Mouse (Mus musculus) embryonic facial prominence, embryonic 15.5 days (tissue): ENCODE results near the gene Capn5. TPM values are rescaled to one million over a fixed set of nuclear protein-coding genes. Genes with fewer than 3 reads are reported as not detected.

Experiments used
- ATAC-seq: fragments of 200-750 bp; cut with Nextera tagmentation; 2 replicates; pipeline ENCODE4 v1.8.0; 2017; ENCODE audit warnings: low read depth, moderate TSS enrichment; ENCODE audit not compliant: insufficient number of reproducible peaks, low FRiP score, low TSS enrichment
- H3K27ac ChIP-seq: fragments of 300-500 bp; sonication (generic); replicated peaks from 2 replicates; pipeline ENCODE4 v1.5.1; 2015; ENCODE audit warnings: mild to moderate bottlenecking, inconsistent platforms
- H3K27me3 ChIP-seq: fragments of 300-500 bp; sonication (generic); 2 replicates; pipeline ENCODE4 v1.6.1; 2015; ENCODE audit warnings: inconsistent platforms
- H3K36me3 ChIP-seq: fragments of 300-500 bp; sonication (generic); 2 replicates; pipeline ENCODE4 v1.6.1; 2015; ENCODE audit warnings: mild to moderate bottlenecking, inconsistent platforms
- H3K4me1 ChIP-seq: fragments of 300-500 bp; sonication (generic); 2 replicates; pipeline ENCODE4 v1.6.1; 2015; ENCODE audit warnings: inconsistent platforms
- H3K4me2 ChIP-seq: fragments of 300-500 bp; sonication (generic); replicated peaks from 2 replicates; pipeline ENCODE4 v1.6.1; 2015; ENCODE audit warnings: mild to moderate bottlenecking, inconsistent platforms
- H3K4me3 ChIP-seq: fragments of 300-500 bp; sonication (generic); replicated peaks from 2 replicates; pipeline ENCODE4 v1.5.1; 2015; ENCODE audit warnings: mild to moderate bottlenecking, inconsistent platforms
- H3K9ac ChIP-seq: fragments of 300-500 bp; sonication (generic); 2 replicates; pipeline ENCODE4 v1.6.1; 2015; ENCODE audit warnings: inconsistent platforms
- H3K9me3 ChIP-seq: fragments of 300-500 bp; sonication (generic); replicated peaks from 2 replicates; pipeline ENCODE4 v1.6.1; 2016; ENCODE audit warnings: inconsistent platforms
- WGBS: fragments of 180-500 bp; shearing (Covaris S2); methylation state at CpG from one replicate; pipeline ENCODE4 v1.1.7; 2015; 5-methylcytosine and 5-hydroxymethylcytosine counted together
- polyA plus RNA-seq: library from polyadenylated mRNA; unstranded; fragments of >200 nt; fragmentation: Nextera tagmentation; extraction: Ambion mirVana; gene quantifications from 2 replicates; pipeline ENCODE4 v1.2.1, GENCODE M21; 2015

Capn5 gene
- polyA plus RNA-seq: 9.2 and 11.2 TPM in 2 replicates

DNA sequence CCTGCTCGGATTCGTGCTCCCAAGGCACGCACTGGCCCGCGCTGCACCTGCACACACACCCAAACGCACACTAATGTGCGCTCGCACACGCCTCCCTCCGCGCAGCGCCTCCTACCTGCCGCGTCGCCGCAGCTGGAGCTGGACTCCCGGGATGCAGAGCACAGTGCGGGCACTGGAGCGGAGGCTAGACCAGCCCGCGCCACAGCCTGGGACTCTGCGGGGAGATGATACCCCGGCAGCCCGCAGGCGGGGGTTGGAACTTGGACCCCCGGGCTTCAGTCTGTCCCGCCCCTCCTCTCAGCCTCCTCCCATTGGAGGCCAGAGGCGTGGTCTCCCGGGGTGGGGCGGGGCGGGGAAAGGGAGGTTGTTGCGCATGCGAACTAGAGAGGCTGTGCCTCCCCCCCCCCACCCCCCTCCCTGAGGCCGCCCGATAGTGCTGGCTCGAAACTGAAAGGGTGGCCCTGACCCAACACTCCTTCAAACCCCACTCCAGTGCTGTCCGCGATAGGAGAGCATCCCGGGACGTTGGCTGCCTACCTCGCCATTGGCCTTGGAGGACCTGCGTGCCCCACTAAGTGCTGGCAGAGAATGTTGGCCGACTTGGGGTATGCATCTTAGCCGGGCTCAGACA lies at the start of gene Capn5:
Capn5 (minus strand) TSS at position 346 of the 631 bp plus-strand sequence.
- peak within 1 kb of the TSS; percentile 50 for H3K9ac ChIP-seq
- peak within 1 kb of the TSS; percentile 82 for H3K4me2 ChIP-seq
- H3K4me1 ChIP-seq: peaks cover 22% of the 10 kb centered on the region
- ATAC-seq: peak; percentile 82
- H3K9me3 ChIP-seq: no peaks in the 10 kb centered on the region
- peak within 1 kb of the TSS; percentile 58 for H3K27ac ChIP-seq
- no peaks in the 10 kb centered on the region for H3K36me3 ChIP-seq
- 2% methylated on average over 42 of the region's 44 CpGs for WGBS
- no peaks in the 10 kb centered on the region for H3K27me3 ChIP-seq
- peak within 1 kb of the TSS; percentile 89 for H3K4me3 ChIP-seq

DNA sequence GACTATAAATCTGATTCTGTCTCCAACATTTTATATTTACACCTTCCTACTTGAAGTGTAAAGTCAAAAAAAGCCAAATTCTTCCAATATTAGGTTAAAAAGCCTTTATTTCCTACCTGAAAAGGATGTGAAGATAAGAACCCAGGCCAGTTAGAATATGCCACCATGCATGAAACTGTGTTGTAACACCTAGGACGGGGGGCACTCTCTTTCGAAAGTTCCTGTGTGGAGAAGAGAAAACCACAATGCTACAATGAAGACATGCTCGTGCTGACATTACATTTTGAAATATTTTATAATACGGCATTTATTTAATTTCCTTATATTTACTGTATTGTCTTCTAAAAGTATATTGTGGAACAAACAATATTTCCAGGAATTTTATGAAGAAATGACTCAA lies 45.7 kb upstream of the Capn5 start:
- Histone ChIP-seq H3K4me1 (no peaks in the 10 kb centered on the region), H3K27me3 (no peaks in the 10 kb centered on the region), H3K36me3 (no peaks in the 10 kb centered on the region), H3K4me2 (no peak overlapping the region), H3K9ac (no peak overlapping the region), H3K9me3 (no peaks in the 10 kb centered on the region), H3K4me3 (no peak overlapping the region), H3K27ac (no peak overlapping the region)
- 91% methylated on average over 4 of the region's 4 CpGs for WGBS
- ATAC-seq: no peak

DNA sequence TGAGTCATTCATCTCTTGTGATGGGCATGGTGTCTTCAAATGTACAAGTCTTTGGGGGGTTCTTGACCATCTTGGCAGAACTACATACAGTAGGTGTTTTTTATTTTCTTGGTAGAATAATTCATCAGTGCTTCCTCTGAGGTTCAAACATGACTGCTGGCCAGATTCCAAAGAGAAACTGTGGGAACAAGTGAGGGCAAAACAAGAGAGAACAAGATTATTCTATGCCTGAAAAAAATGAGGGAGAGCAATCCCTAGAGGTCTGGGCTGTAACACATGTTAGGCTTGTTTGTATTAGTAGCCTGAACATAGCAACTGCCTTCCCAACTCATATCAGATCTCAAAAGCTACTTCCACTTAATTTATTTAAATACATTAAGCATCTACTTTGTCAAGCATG lies 38.6 kb upstream of the Capn5 start:
- Histone ChIP-seq H3K27ac (no peak overlapping the region), H3K4me1 (no peaks in the 10 kb centered on the region), H3K27me3 (no peaks in the 10 kb centered on the region), H3K4me3 (no peak overlapping the region), H3K36me3 (no peaks in the 10 kb centered on the region), H3K4me2 (no peak overlapping the region), H3K9ac (no peak overlapping the region), H3K9me3 (no peaks in the 10 kb centered on the region)
- no peak for ATAC-seq

DNA sequence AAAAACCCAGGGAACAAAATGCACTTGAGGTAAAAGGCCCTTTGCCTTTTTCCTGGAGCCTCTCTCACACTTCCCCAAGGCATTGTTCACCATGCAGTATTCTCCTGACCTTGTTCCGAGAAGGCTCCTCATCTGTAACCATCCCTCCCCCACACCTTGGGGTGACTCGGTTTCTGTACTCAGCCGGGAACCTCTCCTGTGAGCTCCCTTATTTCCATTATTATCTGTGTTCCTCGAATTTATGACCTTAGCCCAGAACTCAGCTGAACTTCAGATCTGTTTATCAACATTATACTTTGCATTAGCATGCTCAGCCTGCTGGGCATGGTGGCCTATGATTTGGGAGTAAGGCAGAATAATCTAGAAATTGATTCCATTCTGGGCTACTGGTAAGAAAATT lies 24.9 kb upstream of the Capn5 start:
- H3K36me3 ChIP-seq: no peaks in the 10 kb centered on the region
- 77% methylated on average over 4 of the region's 4 CpGs for WGBS

DNA sequence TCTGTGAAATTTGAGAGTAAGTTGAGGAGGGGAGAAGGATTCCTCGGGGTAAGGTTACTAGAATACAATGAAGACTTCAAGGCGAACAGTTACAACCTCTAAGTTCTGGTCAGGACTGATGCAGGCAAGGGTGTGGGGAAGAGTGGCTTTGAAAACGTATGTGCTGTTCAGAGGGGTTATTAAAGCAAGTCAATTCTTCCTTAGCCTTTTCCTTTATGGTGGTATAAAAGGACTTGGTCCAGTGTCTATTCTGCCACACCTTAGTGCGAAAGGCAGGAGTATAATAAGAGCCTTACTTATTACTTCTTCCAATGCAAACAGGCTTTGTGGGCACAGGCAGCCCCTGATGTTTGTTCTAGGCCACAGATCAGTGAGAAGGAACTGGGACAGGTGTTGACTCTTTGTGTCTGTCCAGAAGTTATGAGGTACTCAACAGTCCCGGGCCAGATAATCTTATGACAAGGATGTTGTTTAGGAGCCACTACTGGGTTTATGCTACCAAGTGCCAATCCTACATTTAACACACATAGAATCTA lies 23.5 kb upstream of the Capn5 start:
- H3K9me3 ChIP-seq: no peaks in the 10 kb centered on the region
- 78% methylated on average over 5 of the region's 5 CpGs for WGBS
- H3K4me2 ChIP-seq: no peak overlapping the region
- no peak for ATAC-seq
- no peak overlapping the region for H3K9ac ChIP-seq
- no peak overlapping the region for H3K4me3 ChIP-seq
- H3K27ac ChIP-seq: no peak overlapping the region
- H3K27me3 ChIP-seq: peaks cover 2% of the 10 kb centered on the region; the same call in 1 of the 2 replicates
- no peaks in the 10 kb centered on the region for H3K36me3 ChIP-seq
- no peaks in the 10 kb centered on the region for H3K4me1 ChIP-seq

More for the DNA sequence above, 24.9 kb upstream of the Capn5 start:
- ATAC-seq: no peak
- Histone ChIP-seq H3K27ac (no peak overlapping the region), H3K9me3 (no peaks in the 10 kb centered on the region), H3K27me3 (no peaks in the 10 kb centered on the region), H3K4me2 (no peak overlapping the region), H3K4me3 (no peak overlapping the region), H3K9ac (no peak overlapping the region), H3K4me1 (no peaks in the 10 kb centered on the region)

DNA sequence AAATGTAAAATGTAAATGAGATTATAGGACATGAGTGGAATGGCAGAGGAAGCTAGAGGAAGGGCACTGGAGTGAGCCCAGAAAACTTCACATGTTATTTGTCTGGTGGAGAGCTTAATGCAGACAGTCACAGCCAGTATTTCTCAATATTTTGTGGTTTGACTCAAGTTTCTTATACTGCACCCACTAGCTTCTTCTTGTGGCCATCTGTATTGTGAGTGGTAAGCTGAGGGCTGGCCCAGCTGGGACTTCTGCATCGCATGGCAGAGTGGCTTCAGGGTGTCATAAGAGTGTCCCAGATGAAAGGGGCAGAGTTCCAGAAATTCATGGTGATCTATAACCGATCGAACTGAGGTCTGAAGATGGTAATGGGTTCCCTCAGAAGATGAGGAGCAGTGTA lies 22.3 kb upstream of the Capn5 start:
- H3K4me2 ChIP-seq: no peak overlapping the region
- WGBS: 80% methylated on average over 3 of the region's 3 CpGs
- no peak overlapping the region for H3K4me3 ChIP-seq
- H3K4me1 ChIP-seq: no peaks in the 10 kb centered on the region
- no peak overlapping the region for H3K9ac ChIP-seq
- no peak overlapping the region for H3K27ac ChIP-seq
- no peaks in the 10 kb centered on the region for H3K36me3 ChIP-seq
- H3K9me3 ChIP-seq: no peaks in the 10 kb centered on the region
- H3K27me3 ChIP-seq: peaks cover 13% of the 10 kb centered on the region
- ATAC-seq: no peak

DNA sequence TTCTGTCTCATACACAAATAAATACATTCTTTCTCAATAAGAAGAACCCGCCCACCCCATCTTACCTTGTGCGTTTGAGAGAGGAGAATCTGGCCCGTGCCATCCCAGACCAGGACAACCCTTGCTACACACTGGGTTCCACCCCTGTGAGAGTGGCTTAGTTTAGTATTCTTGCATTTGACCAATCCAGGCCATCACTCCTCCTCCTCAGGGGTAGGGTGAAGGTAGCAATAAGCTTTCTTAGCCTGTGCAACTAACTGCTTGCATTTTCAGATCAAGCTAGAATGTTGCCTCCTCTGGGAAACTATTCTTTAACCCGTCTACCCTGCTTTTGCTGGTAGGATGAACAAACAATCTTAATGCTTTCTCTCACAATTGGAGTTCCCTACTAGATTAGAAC lies 21.3 kb upstream of the Capn5 start, which contains the start of gene B3gnt6:
B3gnt6 (minus strand) TSS at position 101 of the 400 bp plus-strand sequence.
- Histone ChIP-seq H3K36me3 (no peaks in the 10 kb centered on the region), H3K4me2 (no peak within 1 kb of the TSS), H3K27ac (no peak within 1 kb of the TSS), H3K27me3 (peaks cover 23% of the 10 kb centered on the region), H3K9me3 (no peaks in the 10 kb centered on the region), H3K9ac (no peak within 1 kb of the TSS), H3K4me1 (peaks cover 2% of the 10 kb centered on the region), H3K4me3 (no peak within 1 kb of the TSS)
- 88% methylated on average over 4 of the region's 4 CpGs for WGBS
- no peak for ATAC-seq

DNA sequence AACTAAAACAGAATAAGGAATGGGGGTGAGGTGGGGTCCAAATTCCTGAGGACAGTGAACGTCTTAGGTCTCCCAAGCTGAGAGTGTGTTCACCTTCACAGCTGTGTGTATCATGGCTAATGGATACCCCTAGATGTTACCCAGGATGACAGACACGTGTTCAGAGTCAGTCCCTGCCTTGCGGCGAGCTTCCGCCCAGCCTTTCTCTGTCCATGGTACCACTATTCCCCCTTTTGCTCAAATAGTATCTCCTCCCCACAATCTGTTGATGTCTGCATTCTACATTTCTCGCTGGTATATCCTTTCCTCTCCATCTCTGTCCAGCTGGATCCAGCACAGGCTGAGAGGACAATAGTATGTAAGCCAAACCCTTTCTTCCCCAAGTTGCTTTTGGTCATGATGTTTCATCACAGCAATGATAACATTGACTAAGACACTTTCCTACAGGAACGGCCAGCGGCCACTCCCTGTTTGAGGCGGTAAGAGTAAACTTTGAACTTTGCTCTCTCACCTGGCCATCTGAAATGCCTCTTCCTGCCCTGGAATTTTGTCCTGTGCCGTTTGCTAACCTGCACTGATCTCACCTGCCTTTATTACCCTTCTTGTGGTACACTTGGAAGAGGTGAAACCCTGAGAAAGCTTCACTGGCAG lies 17.2 kb upstream of the Capn5 start:
- Histone ChIP-seq H3K9me3 (no peaks in the 10 kb centered on the region), H3K4me2 (no peak overlapping the region), H3K27me3 (peaks cover 54% of the 10 kb centered on the region), H3K27ac (no peak overlapping the region), H3K4me3 (no peak overlapping the region), H3K9ac (no peak overlapping the region), H3K36me3 (no peaks in the 10 kb centered on the region), H3K4me1 (peaks cover 14% of the 10 kb centered on the region)
- WGBS: 36% methylated on average over 10 of the region's 10 CpGs
- ATAC-seq: no peak

DNA sequence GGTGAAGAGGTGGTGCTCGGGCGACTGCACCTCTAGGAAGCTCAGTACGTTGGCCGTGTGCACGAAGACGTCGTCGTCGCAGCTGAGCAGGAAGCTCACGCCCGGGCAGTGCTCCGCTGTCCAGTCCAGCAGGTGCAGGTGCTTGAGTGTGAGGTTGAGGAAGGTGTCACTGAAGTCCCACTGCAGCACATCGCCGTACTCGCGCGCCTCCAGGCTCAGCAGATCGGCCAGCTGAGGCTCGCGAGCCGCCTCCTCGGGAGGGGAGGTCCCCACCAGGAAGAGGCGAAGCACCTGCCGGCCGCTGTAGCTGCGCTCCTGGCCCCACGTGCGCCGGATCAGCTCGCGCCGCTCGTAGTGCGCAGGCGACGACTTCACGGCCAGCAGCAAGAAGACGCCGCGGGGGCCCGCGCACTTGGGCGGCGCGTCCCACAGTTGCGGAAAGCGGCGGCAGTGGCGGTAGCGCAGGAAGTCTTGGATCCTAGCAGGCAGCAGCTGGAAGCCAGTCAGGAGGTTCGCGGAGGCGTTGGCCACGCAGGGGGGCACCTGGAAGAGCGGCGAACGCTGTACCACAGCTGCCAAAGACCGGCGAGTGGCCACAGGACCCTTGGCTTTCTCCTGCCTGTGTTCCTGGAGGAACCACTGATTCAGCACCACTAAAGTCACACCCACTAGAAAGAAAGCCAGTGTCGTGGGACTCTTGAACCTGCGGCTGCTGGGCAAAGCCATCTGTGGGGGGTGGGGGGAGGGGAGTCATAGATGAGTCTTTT lies 16.1 kb upstream of the Capn5 start:
- Histone ChIP-seq H3K9ac (no peak overlapping the region), H3K9me3 (no peaks in the 10 kb centered on the region), H3K27me3 (peaks cover 54% of the 10 kb centered on the region), H3K36me3 (no peaks in the 10 kb centered on the region), H3K4me1 (peaks cover 14% of the 10 kb centered on the region), H3K27ac (no peak overlapping the region), H3K4me2 (peak overlapping the region; percentile 77), H3K4me3 (peak overlapping the region; percentile 39)
- ATAC-seq: peak; percentile 22; the same call in 1 of the 2 replicates
- WGBS: 3% methylated on average over 61 of the region's 61 CpGs

DNA sequence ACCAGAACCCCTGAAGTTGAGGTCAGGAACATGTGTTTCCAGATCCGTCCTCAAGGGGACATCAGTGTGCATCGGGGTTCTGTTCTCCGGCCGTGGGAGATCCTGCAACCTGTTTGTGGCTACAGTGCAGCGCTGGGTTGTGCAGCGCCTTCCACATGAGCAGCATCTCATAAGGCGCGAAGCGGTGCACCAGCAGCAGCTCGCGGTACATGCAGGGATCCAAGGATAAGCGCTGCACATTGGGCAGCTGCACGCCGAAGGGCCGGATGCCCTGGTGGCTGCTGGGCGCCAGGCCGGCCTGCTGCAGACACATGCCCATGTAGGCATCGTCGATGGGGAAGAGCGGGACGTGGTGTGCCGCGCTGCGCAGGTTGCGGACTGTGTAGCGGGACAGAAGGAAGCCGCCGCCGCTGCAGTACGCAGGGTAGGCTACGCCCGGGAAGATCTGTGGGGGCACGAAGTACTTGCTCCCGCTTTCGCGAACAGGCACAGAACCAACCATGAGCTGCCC lies 15.5 kb upstream of the Capn5 start:
- ATAC-seq: no peak; the same call in 1 of the 2 replicates
- Histone ChIP-seq H3K9me3 (no peaks in the 10 kb centered on the region), H3K36me3 (no peaks in the 10 kb centered on the region), H3K4me2 (peak overlapping the region; percentile 77), H3K9ac (no peak overlapping the region), H3K27ac (no peak overlapping the region), H3K4me1 (peaks cover 14% of the 10 kb centered on the region), H3K27me3 (peaks cover 54% of the 10 kb centered on the region), H3K4me3 (peak overlapping the region; percentile 39)
- 4% methylated on average over 36 of the region's 36 CpGs for WGBS
